Mouse (Mus musculus) adrenal gland, adult 18-20 months (tissue): ENCODE measurements around the gene Cldn14. TPM values are rescaled to one million over a fixed set of nuclear protein-coding genes. Genes with fewer than 3 reads are reported as not detected.
"Not testable (repeated sequence)": the region's sequence is repeated elsewhere in the genome, so short reads cannot be mapped to it uniquely, and the experiment has no call there.

ENCODE experiments used
- DNase-seq, 2 experiments: peaks; one replicate each; pipeline ENCODE4 v3.0.0; 2021 to 2022; ENCODE audit warnings: low spot score in 2 of 2
- long read RNA-seq, 2 experiments: library from polyadenylated mRNA; stranded (forward); transcript quantifications; one replicate each; pipeline ENCODE4 v2.0.0; 2021
- total RNA-seq, 2 experiments: library from RNA; stranded (reverse); gene quantifications; 1 replicate in 1 of 2; 2 replicates in 1 of 2; pipeline ENCODE4 v1.2.3; 2021

Cldn14 gene
- not detected for total RNA-seq
- long read RNA-seq, experiment 1, result 0 reads
- long read RNA-seq, experiment 2, result 0 reads

DNA sequence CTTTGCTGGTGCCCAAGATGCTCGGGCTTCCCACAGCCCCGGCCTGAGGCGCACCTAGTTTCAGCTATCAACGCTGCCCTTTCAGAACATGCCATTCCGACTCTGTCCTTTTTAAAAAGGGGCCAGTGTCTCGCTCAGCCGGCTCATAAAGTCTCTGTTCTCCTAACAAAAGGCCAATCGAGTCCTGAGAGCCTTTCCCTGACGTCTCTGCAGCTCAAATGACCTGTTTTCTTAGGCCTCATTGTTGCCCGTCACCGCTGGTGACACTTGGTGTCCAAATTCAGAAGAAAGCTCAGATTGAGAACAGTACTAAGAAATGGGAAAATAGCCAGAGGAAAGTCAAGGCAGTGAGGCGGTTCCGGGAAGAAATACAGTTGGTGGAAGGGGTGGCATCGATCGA is at the start of gene Cldn14:
Cldn14 (minus strand) TSS at position 101 of the 400 bp plus-strand sequence.
- no peak for DNase-seq

DNA sequence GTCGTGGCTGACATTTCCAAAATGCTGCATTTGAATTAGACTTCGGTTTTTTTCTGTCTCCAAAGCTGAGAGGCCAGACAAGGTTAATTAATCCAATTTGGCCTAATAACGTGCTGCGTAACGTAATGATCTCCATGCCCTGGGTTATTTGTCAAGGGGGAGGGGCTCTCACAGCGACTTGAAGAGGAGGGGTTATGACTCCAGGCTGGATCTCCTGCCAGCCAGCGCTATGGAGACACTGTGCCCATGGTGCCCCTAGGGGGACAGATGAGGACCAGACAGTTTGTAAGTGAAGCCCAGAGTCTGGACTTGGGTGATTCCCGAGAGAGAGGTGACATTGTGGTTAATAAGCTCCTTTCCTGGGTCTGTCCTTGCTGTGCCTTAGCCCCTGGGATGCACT is 46.9 kb upstream of the Cldn14 start:
- DNase-seq, result no peak

DNA sequence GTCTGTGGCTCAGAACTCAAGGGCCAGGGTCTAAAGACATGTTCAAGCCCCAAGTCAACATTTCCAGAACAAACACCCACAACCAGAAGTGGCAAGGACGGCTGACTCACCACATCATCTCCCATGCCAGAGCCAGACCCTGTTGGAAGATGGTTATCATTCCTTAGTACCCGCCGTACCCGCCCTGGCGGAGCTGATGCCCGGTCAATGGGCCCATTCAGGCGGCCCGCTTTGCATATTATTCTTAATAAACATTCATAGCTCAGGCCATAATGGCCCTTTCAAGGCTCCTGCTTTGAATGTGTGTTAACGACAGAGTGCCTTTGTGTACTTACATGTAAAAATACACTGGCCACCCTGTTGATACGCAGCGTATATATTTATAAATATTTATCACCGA is 46.5 kb upstream of the Cldn14 start:
- DNase-seq, result no peak

DNA sequence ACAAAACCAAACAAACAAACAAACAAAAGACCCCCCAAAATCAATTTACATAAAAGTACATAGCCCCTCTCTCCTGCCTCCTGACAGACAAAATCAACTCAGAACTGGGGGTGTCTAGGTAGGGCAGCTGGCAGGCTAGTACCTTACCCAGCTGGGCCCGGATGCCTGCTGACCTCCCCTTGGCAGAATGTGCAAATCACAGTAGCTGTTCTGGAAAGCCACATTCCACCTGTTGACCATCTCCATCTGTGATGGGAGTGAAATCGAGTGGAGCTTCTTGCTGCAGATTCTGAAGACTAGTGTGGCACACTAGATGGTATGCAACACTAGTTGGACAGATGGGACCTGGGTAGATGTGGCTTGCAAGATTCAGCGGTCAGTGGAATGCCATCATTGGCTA is 41.7 kb upstream of the Cldn14 start:
- no peak for DNase-seq

DNA sequence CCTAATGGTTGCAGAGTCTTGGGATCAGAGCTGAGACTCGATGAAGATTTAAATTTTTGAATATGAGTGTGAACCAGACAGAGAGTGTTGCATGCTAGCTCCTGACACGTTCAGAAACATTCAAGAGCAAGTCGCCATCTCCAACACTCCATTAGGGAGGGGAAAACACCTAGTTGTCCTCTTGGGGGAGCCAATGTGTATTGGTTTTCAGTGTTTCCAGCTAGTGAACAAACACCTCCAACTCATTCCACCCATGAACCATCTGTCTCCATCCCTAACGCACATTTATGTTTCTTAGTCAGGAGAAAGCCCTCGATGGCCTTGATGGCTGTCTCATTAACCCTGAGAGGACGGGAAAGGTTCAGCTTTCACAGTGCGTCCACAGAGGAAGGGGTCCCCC is 36.4 kb upstream of the Cldn14 start:
- no peak for DNase-seq

DNA sequence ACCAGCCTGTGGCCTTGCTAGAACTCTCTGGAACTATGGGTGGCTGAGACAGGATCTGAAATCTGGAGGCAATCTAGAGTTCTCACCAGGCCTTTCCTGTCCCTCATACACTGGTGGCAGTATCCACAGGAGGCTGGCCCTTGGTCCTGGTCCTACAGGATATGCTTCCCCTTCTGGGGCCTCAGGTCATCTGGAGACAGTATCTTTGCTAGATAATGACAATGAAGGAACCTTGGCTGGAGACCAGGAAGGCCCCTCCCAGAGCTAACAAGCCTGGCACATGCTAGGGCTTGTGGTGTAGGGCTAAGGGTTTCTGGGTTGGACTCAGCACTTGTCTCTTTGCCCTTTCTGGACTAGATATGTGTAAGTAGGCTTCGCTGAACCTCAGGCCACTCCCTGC is 35.2 kb upstream of the Cldn14 start:
- no peak for DNase-seq

DNA sequence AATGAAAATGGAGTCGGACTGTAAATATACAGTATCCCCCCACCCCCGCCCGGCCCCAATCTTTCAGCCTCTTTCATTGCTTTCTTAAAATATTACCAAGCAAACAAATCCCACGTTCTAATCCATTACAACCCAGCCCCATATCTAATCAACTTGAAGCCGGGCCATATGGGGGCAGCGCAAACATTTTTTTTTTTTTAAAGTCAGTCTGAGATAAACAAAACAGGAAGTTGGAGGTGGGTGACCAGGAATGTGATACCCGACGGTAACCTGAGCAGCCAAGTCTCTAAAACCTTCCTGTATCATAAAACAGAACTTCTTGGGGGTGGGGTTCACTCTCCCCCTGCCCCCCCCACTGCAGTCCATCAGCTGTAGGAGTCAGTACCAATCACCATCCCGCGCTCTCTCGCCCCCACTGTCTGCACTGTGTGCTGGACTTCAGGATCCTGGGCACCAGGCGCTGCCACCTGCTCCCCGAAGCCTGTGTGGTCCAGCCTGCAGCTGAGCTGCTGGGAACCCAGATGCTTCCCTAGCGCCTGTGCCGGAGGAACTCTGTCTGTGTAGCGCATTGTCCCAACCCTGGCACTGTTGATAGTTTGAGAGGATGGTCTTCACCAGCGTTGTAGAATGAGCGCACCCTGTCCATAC is 32.6 kb upstream of the Cldn14 start:
- DNase-seq, result no peak

DNA sequence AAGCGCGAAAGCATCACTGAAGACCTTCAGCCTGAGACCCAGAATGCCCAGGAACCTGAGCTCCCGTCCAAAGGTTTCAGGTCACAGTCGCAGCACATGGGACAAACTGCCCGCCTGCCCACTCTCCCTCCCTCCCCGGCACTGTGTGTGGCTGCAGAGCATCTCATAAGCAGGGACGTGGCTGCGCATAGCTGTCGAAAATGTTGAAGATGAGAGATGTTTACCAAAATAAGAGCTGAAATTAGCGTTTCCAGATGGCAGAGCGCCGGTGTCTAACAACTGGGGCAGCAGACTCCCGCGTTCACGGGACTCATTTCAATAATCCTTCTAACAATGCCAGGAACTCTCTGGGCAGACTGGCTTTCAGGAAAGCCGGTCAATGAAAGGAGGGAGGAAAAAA is 31.8 kb upstream of the Cldn14 start:
- DNase-seq, result no peak

DNA sequence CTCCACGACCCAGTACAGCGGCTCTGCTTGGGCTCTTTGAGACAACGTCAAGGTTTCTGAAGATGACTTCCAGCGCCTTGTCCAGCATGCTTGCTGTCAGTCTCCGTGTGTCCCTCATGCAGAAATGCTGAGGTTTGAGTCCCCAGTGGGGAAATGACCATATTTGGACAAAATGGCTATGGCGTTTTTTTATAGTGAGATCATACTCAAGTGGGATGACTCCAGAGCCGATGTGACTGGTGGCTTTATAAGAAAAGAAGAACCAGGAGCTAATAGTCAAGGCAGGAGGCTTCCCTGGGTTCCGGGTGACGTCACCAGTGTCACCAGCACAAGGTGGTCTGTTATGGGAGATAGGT is 30.3 kb upstream of the Cldn14 start:
- DNase-seq, result no peak

DNA sequence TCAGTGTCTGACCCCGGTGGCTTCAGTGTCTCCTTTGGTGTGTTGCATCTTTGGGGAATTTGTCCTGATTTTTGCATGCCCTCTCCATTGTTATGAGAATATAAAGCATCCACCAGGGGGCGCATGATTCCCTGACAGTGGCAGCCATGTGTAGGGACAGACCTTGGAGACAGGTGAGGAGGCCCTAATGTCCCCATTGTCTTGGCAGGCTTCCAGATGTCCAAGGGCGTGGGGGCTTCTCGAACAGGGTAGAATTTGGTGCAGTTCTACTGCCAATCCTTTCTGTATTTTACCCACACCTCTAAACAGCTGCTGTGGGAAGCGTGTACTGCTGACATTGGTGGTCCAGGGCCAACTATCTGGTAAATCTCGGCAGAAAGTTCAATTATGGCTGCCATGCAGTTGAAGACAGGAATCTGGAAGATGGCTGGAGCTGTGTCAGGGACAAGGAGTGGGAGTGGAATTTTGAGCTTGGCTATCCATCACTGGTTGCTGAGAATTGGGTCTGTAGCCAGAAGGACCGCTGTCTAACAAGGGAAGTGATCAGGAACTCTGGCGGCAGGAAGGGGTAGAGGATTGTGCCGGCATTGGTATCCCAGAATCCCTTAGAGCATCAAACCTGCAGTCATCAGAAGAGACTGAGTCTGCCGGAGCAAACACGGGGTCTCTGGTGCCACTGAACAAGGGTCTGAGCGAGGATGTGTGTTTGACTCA is 29.8 kb upstream of the Cldn14 start:
- DNase-seq, result peak; percentile 54 to 59

DNA sequence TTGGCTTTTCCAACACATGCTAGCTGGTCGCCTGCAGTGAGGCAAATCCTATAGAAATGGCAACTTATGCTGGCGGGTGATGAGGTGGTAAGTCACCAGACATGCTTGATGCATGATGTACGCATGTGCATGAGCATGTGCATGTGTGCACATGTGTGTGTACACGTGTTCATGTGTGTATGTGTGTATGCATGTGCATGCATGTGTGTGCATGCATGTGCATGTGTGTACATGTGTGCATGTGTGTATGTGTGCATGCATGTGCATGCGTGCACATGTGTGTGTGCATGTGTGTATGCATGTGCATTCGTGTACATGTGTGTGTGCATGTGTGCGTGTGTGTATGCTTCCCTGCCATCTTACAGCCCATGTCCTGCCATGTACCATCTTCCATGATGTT is 28.6 kb upstream of the Cldn14 start:
- DNase-seq, result no peak

DNA sequence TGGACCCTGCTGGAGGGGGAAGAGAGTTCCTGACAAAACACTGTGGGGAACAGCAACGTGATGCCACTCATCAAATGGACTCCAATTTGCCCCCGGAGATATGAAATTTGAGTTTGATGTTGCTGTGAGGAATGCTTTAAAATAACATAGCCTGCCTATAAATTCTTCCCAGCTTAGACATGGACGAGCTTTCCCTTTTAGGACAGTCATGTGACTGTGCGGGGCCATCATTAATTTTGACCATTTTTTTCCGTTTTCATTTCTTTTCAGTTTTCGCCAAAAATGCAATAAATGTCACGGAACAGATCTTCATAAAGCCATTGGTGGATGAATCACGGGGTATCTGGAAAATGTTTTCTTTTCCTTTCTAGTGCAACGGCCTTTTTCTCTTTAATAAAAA is 25.5 kb upstream of the Cldn14 start:
- no peak for DNase-seq

DNA sequence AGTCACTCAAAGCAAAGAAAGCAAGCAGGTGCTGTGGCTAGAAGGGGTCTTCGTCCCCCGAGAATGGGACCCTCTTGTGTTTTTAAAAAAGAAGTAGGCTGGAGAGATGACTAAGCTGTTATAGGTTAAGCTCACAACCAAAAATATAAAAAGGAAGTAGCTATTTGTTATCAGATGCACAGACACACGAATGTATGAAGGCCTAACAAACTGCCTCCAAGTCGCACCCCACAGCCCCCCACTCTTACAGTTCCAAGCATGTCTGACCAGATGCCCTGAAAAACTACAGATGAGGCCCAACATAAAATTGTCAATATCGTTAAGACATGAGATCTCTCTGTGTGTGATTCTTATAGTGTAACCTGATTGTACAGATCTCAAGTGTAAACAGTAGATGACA is 23.6 kb upstream of the Cldn14 start:
- DNase-seq, result no peak

DNA sequence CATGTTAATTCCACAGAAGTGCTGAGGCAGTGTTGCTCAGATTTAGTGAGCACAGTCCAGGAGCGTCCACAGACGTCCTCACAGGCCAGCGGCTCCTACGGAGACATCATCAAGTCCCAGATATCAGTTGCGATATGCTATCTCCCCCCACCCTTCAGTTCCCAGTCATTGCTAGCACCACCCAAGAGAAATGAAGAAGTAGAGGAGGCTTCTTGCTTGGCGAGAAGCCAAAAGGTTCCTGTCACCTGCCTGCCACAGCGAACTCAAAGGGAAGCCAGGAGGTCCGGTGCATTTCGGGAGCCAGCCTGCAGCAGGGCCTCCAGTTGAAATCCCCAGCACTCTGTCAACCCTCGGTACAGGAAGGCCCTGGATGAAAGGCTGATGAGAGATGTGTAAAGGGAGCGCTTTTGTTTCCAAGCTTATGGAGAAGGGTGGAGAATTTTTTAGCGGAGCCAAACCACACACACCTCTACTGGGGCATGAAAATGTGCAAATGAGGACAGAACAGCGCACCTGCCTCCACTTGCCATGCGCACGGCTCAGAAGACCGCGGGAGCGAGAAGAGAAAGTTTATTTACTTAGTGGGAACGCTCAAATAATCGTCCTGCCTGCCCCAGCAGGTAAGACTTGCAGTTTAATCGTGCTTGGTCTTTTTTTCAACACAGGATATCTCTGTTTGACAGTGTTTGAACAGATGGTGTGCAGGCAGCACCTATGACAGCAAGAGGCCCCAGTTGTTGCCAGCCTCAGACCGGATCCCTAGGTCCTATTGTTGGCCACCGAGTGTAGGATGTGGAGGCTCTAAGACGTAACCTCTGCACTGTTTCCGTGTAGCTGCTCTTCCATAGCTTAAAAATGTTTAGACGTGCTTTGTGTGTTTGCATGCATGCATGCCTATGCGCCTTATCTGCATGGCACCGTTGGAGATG is 15.0 kb upstream of the Cldn14 start:
- no peak for DNase-seq

DNA sequence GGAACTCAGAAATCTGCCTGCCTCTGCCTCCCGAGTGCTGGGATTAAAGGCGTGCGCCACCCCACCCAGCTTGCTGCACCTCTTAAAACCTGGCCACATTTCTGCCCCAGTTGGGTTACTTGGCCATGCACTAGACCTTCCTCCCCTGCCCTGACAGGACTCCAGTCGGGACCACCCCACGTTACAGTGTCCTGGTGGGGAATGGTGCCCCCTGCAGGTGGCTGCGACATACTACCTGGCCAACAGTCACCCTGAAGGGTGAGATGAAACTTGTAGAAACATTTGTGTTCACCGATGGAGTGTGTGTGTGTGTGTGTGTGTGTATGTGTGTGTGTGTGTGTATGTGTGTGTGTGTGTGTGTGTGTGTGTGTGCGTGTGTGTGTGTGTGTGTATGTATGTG is 11.1 kb upstream of the Cldn14 start:
- DNase-seq, result not testable (repeated sequence)

DNA sequence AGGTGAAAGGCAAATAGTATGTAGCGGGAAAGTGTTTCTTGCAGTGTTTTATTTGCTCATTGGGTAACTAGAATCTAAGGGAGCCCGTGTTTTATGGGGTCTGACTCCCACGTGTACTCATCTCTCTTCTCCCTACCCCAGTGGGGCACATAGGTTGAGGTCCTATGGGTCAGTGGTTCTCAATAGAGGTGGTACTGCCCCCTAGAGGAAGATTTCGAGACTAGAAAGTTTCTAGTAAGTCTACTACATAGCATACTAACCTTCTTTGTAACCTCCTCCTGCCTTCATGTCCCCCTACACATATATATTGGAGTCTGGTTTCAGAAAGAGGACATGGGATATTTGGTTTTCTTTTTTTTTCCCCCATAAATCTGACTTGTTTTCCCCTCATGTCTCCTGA is 9.3 kb upstream of the Cldn14 start:
- no peak for DNase-seq

DNA sequence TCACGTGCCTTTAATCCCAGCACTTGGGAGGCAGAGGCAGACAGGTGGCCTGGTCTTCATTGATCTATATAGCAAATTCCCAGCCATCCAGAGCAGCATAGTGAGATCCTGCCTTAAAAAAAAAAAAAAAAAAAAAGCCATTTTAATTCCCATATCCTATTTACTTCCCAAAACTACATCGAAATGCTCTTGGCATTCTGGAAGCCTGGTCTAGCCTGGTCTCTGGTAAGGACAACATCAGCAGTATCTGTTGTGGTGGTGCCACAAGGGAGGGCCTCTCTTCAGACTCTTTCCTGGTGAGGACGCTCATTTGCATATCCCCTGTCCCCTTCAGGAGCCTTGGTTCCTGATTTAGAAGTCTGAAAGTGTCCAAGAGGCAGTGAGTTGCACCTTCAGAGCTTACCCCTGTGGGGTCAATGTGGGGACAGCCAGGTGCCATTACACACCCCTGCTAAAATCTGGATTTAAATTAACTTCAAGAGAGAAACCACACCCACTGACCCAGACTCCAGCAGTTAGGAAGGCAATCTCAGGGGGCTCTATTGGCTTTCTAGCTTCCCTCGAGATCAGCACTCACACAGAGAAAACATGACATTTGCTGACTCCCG is 6.0 kb upstream of the Cldn14 start:
- no peak for DNase-seq

DNA sequence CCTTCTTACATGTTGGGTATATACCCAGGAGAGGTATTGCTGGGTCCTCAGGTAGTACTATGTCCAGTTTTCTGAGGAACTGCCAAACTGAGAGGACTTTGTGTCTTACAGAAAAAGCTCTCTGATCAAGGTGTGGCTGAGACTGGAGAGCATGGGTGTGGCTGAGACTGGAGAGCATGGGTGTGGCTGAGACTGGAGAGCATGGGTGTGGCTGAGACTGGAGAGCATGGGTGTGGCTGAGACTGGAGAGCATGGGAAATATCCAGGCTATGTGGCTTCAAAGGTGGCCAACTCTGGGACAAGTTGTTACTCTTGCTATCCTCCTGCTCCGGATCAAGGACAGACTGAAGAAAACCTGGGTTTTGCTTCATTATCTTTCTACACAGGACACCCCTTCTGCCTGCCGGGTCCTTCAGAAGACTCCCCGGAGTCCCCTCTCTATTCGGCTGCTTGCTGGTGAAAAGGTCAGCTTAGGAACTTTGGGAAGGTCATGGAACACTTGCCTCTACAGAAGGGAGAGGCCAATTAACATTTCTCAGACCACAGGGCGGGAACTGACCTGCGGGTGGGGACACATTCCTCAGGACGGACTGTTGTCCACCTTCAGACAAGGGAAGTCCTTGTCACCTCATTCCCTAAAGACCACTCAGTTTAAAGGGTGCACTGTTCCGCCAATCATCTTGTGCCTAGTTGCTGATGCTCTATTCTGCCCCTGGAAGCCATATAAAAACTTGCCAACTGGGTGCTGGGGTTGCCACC is 4.9 kb upstream of the Cldn14 start:
- not testable (repeated sequence) for DNase-seq

DNA sequence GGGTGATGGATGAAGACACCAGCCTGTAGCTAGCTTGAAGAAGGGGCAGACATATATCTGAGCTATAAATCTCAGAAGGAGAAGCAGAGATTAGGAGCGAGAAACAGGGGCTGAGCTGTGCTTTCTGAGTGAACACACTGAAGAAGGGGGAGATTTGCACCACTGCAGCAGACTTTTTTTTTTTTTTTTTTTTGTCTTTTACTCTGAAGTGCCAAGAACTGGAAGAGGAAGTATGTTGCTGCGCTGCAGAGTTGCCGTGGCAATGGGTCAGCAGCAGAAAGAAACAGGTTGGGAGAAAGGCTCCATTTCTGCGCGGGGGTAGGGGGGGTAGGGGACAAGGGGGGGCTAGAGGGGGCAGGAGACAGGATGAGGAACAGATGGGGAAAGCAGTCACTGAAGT is 2.6 kb upstream of the Cldn14 start:
- DNase-seq, result no peak

DNA sequence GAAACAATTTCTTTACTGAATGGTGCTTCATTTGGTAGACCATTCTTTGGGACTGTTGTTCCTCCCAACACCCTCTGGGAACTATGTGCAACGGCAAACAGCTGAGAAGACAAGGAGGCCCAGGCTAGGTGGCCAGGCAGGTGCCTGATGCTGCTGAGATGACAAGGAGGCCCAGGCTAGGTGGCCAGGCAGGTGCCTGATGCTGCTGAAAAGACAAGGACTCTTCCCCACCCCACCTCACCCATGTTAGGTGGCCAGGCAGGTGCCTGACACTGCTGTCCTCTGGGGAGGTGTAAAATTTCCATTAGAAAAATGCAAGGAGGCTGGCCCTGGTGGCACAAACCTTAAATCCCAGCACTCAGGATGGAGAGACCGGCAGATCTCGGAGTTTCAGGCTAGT is 2.0 kb upstream of the Cldn14 start:
- no peak for DNase-seq

DNA sequence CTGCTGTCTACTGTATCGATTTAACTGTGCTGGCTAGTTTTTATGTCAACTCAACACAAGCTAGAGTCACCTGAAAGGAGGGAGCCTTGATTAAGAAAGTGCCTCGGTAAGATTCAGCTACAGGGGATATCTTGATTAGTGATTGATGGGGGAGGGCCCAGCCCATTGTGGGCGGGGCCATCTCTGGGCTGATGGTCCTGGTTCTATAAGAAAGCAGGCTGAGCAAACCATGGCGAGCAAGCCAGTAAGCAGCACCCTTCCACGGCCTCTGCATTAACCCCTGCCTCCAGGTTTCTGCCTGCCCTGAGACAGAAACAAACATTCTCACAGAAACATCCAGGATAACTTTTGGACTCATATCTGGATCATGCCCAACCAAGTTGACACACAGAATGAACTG is 1.5 kb upstream of the Cldn14 start:
- DNase-seq, result no peak
